Mouse (Mus musculus) forebrain, embryonic 16.5 days (tissue): ENCODE measurements around the gene Stk4. TPM values are rescaled to one million over a fixed set of nuclear protein-coding genes. Genes with fewer than 3 reads are reported as not detected.

Source experiments
- ATAC-seq: fragments of 200-750 bp; cut with Nextera tagmentation; 2 replicates; pipeline ENCODE4 v1.8.0; 2017; ENCODE audit warnings: mild to moderate bottlenecking, moderate library complexity
- H3K27ac ChIP-seq: fragments of 300-500 bp; sonication (generic); 2 replicates; pipeline ENCODE4 v1.5.1; 2014; ENCODE audit warnings: low read length, control low read depth
- H3K27me3 ChIP-seq: fragments of 300-500 bp; sonication (generic); replicated peaks from 2 replicates; pipeline ENCODE4 v1.6.1; 2014; ENCODE audit warnings: low read length; ENCODE audit not compliant: control insufficient read depth, insufficient read depth
- H3K36me3 ChIP-seq: fragments of 300-500 bp; sonication (generic); 2 replicates; pipeline ENCODE4 v1.6.1; 2014; ENCODE audit not compliant: control insufficient read depth, insufficient read depth
- H3K4me1 ChIP-seq: fragments of 300-500 bp; sonication (generic); replicated peaks from 2 replicates; pipeline ENCODE4 v1.6.1; 2014; ENCODE audit warnings: low read length; ENCODE audit not compliant: control insufficient read depth, insufficient read depth
- H3K4me2 ChIP-seq: fragments of 300-500 bp; sonication (generic); 2 replicates; pipeline ENCODE4 v1.6.1; 2014; ENCODE audit warnings: mild to moderate bottlenecking, low read length, control low read depth
- H3K4me3 ChIP-seq: fragments of 300-500 bp; sonication (generic); replicated peaks from 2 replicates; pipeline ENCODE4 v1.5.1; 2014; ENCODE audit warnings: mild to moderate bottlenecking, low read length, control low read depth
- H3K9ac ChIP-seq: fragments of 300-500 bp; sonication (generic); replicated peaks from 2 replicates; pipeline ENCODE4 v1.6.1; 2014; ENCODE audit warnings: low read depth, low read length, control low read depth
- H3K9me3 ChIP-seq: fragments of 300-500 bp; sonication (generic); 2 replicates; pipeline ENCODE4 v1.6.1; 2016; ENCODE audit warnings: low read length; ENCODE audit not compliant: control insufficient read depth
- WGBS: fragments of 180-500 bp; shearing (Covaris S2); extraction: QIAGEN DNeasy Blood & Tissue Kit; methylation state at CpG from one replicate; pipeline ENCODE4 v1.1.7; 2014; 5-methylcytosine and 5-hydroxymethylcytosine counted together
- polyA plus RNA-seq: library from polyadenylated mRNA; unstranded; fragments of >200 nt; fragmentation: Nextera tagmentation; extraction: Ambion mirVana; gene quantifications from 2 replicates; pipeline ENCODE4 v1.2.1, GENCODE M21; 2015

Stk4 gene
- polyA plus RNA-seq, 1 experiment from 2014 or later: 31.3 TPM

DNA sequence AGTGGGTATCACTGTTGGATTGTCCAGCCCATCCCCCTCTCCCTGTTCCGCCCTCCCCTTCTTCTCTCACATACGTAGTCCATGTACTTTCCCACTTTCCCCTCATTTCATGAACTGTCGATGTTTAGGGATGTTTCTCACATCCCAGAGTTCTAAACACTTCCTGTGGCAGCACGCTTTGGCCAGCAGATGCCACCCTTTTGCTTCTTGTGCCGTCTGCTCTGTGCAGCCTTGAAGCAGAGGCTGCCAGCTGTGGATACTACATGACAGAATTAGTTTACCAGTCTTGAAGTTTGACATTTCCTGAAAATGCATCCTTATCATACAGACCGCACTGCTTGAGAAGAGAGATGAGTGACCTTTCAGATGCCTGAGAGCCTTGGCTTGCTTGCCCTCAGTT is 64.4 kb downstream of the Stk4 start:
- H3K9me3 ChIP-seq: no peaks in the 10 kb centered on the region
- WGBS: 59% methylated on average over 6 of the region's 6 CpGs
- ATAC-seq: no peak
- no peaks in the 10 kb centered on the region for H3K36me3 ChIP-seq
- no peak overlapping the region for H3K4me2 ChIP-seq
- H3K4me3 ChIP-seq: no peak overlapping the region
- H3K27ac ChIP-seq: no peak overlapping the region
- H3K27me3 ChIP-seq: no peaks in the 10 kb centered on the region
- H3K9ac ChIP-seq: no peak overlapping the region
- peaks cover 4% of the 10 kb centered on the region; the same call in 1 of the 2 replicates for H3K4me1 ChIP-seq

DNA sequence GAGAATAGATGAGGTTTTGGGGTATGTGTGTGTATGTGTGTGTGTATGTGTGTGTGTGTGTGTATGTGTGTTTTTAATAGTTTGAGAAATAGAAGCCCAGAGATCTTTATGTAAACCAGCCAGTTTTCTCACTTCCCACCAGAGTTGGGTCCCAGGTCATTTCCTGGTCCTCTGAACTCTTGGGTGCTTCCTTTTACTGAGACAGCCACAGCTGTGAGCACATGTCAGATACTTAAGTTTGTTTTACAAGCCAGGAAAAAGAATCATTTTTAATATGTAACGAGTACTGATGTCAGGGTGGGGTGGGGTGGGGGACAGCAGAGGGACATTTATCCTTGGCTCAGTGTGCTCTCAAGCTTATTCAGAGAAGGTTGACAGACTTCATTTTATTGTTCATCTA is 65.2 kb downstream of the Stk4 start:
- no peak for ATAC-seq
- no peaks in the 10 kb centered on the region for H3K36me3 ChIP-seq
- 85% methylated on average over 1 of the region's 1 CpGs for WGBS

DNA sequence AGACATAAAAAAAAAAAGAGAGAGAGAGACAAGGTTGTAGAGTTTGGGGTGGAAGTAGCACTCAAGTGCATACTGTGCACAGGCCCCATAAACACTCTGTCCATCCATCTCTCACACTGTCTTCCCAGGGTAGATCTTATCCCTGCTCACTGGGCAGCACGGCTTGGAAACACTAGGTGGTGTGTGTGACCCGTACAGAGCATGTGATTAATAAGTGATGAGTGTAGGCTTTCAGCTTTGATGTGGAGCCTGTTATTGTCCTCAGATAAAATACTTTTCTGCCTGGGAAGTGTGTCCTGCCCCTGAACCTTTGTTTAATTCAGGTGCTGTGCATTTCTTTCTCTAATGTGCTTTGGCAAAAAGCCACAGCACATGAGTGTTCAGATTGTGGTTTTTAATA is 66.3 kb downstream of the Stk4 start:
- no peak overlapping the region for H3K27ac ChIP-seq
- no peaks in the 10 kb centered on the region for H3K9me3 ChIP-seq
- no peak overlapping the region for H3K4me3 ChIP-seq
- ATAC-seq: no peak
- no peak overlapping the region for H3K9ac ChIP-seq
- no peaks in the 10 kb centered on the region for H3K36me3 ChIP-seq
- WGBS: 19% methylated on average over 2 of the region's 2 CpGs
- H3K4me2 ChIP-seq: no peak overlapping the region
- no peaks in the 10 kb centered on the region for H3K27me3 ChIP-seq
- peaks cover 4% of the 10 kb centered on the region; the same call in 1 of the 2 replicates for H3K4me1 ChIP-seq

More for the DNA sequence above, 65.2 kb downstream of the Stk4 start:
- H3K4me3 ChIP-seq: no peak overlapping the region
- H3K27me3 ChIP-seq: no peaks in the 10 kb centered on the region
- H3K9me3 ChIP-seq: no peaks in the 10 kb centered on the region
- H3K4me2 ChIP-seq: no peak overlapping the region
- no peak overlapping the region for H3K27ac ChIP-seq
- no peak overlapping the region for H3K9ac ChIP-seq
- peaks cover 4% of the 10 kb centered on the region; the same call in 1 of the 2 replicates for H3K4me1 ChIP-seq

- 48% methylated on average over 6 of the region's 6 CpGs for WGBS
- ATAC-seq: no peak
- Histone ChIP-seq H3K9ac (no peak overlapping the region), H3K36me3 (no peaks in the 10 kb centered on the region), H3K4me3 (no peak overlapping the region), H3K4me1 (peaks cover 11% of the 10 kb centered on the region; the same call in 1 of the 2 replicates), H3K27ac (no peak overlapping the region), H3K4me2 (no peak overlapping the region), H3K9me3 (no peaks in the 10 kb centered on the region), H3K27me3 (no peaks in the 10 kb centered on the region)
Observed at GRCm38 (mm10) chr2:164137754-164138153, 67.6 kb downstream of the Stk4 start.

GRCm38 (mm10) chr2:164142021-164142420 is 71.9 kb downstream of the Stk4 start:
- Histone ChIP-seq H3K4me2 (no peak overlapping the region), H3K27ac (no peak overlapping the region), H3K4me3 (no peak overlapping the region), H3K27me3 (no peaks in the 10 kb centered on the region), H3K36me3 (no peaks in the 10 kb centered on the region), H3K9me3 (no peaks in the 10 kb centered on the region), H3K4me1 (peaks cover 11% of the 10 kb centered on the region; the same call in 1 of the 2 replicates), H3K9ac (no peak overlapping the region)
- no peak for ATAC-seq
- WGBS: 48% methylated on average over 10 of the region's 10 CpGs

GRCm38 (mm10) chr2:164144025-164144424 is 73.9 kb downstream of the Stk4 start:
- no peak overlapping the region for H3K4me3 ChIP-seq
- H3K27ac ChIP-seq: no peak overlapping the region
- no peaks in the 10 kb centered on the region for H3K27me3 ChIP-seq
- no peaks in the 10 kb centered on the region for H3K9me3 ChIP-seq
- no peak overlapping the region for H3K9ac ChIP-seq
- no peaks in the 10 kb centered on the region for H3K36me3 ChIP-seq
- no peak for ATAC-seq
- 63% methylated on average over 6 of the region's 6 CpGs for WGBS
- peaks cover 7% of the 10 kb centered on the region; the same call in 1 of the 2 replicates for H3K4me1 ChIP-seq
- no peak overlapping the region for H3K4me2 ChIP-seq

DNA sequence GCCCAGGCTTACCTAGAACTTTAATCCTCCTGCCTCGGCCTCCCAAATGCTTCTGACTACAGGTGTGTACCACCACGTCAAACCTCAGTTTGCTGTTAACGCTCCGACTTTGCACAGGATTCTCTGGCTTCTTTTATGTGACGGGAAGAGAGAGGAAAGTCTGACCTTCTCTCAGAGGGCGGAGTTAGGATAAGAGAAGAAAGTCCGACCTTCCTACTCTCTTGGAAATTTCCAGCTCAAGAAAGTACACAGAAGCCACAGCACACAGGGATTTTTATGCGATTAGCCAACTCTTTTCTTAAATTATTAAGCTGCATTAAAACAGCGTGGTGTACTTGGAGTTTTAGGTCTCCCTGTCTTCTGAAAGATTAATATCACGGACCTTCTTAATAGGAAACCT is 74.4 kb downstream of the Stk4 start:
- no peak overlapping the region for H3K4me3 ChIP-seq
- H3K27me3 ChIP-seq: no peaks in the 10 kb centered on the region
- no peak for ATAC-seq
- H3K9me3 ChIP-seq: no peaks in the 10 kb centered on the region
- 87% methylated on average over 10 of the region's 10 CpGs for WGBS
- peaks cover 7% of the 10 kb centered on the region; the same call in 1 of the 2 replicates for H3K4me1 ChIP-seq
- no peaks in the 10 kb centered on the region for H3K36me3 ChIP-seq
- H3K4me2 ChIP-seq: no peak overlapping the region
- H3K9ac ChIP-seq: no peak overlapping the region
- H3K27ac ChIP-seq: no peak overlapping the region

GRCm38 (mm10) chr2:164146556-164146955 is 76.4 kb downstream of the Stk4 start:
- no peak for ATAC-seq
- no peak overlapping the region for H3K9ac ChIP-seq
- peaks cover 7% of the 10 kb centered on the region; the same call in 1 of the 2 replicates for H3K4me1 ChIP-seq
- no peaks in the 10 kb centered on the region for H3K27me3 ChIP-seq
- H3K9me3 ChIP-seq: no peaks in the 10 kb centered on the region
- no peaks in the 10 kb centered on the region for H3K36me3 ChIP-seq
- no peak overlapping the region for H3K27ac ChIP-seq
- 95% methylated on average over 12 of the region's 12 CpGs for WGBS
- H3K4me2 ChIP-seq: no peak overlapping the region
- H3K4me3 ChIP-seq: no peak overlapping the region

DNA sequence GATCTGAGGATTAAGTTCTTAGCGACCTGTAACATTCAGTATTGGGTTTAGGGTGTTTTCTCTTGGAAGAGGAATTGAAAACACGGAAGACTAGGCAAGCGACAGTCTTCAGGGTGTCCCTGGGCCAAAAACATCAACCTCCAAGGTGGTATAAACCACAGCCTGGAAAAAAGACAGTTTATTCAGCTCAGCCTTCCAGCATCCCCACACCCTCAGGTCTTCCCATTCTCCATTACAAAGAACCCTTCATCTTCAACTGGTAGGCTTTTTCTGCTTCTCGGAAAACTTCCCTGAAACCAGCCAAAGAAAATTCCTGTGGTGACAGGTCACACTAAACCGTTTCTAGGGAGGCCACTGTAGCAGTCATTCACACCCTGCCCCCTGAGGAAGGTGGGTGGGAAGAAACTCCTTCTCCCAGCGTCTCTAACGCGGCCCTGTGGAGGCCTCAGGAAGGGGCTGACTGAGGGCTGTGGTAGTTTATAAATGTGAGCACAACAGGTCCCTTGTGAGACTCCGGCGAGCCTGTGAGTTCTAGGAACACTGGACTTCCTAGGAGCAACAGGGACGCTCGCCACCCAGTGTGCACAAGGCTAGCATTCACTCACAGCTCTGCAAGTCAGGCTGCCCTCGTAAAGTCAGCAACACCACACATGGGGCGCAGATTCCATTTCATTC is 80.1 kb downstream of the Stk4 start:
- Histone ChIP-seq H3K27ac (no peak overlapping the region), H3K4me1 (no peaks in the 10 kb centered on the region), H3K36me3 (peaks cover 3% of the 10 kb centered on the region; the same call in 1 of the 2 replicates), H3K9ac (no peak overlapping the region), H3K4me2 (no peak overlapping the region), H3K9me3 (no peaks in the 10 kb centered on the region), H3K4me3 (no peak overlapping the region), H3K27me3 (no peaks in the 10 kb centered on the region)
- no peak for ATAC-seq
- 56% methylated on average over 14 of the region's 14 CpGs for WGBS
